In the genomic region with DNA sequence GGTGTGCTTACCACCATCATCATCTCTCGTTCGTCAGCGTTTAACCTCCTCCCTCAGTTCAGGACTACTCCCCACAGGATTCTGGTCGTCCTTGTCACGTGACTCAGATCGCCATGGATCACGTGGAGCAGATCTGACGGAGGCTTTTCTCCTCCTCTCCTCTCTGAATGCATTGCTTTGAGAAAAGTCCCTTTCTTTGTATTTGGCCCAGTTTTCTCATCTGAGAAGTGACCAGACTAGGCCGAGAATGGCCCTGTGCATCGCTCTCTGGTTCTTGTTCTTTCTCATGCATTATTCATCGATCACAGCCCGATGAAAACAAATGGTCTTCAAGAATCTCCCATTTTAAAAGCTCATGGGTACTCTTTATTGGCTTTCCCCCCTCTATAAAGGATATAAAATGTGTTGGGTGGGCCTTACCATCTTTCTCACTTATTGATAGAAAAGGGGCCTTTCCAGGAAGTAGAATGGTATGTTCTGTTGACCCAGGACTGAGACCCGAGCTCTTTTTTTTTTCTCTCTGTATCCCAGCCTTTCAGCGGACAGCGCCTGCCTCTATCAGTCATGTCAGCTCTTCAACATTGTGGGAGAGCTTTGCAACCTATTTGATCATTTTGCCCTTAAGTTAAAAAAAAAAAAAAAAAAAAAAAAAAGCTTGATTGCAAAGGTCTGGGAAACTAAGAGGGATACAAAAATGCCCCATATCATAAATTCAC, we compare ENCODE assay signal across 14 mouse cellular contexts. TPM values are rescaled to one million over a fixed set of nuclear protein-coding genes. Genes with fewer than 3 reads are reported as not detected.
DNase-seq lines count a peak whose midpoint lies in the region; ATAC-seq and TF ChIP-seq lines count a peak whose summit lies in the region.
"Had no signal": no experiment of that assay in that cellular context is flagged by ENCODE, and none has a peak within 500 bp of the region (broad histone marks: within the 10 kb centered on the region; RNA-seq: fewer than 3 reads in every experiment).

No protein-coding gene starts in this region.

- H3K4me2 ChIP-seq in kidney, embryonic 14.5 days (replicated peaks; ENCODE audit: low read depth, low read length), result no peak overlapping the region
- no peak overlapping the region for H3K4me2 ChIP-seq in midbrain, embryonic 12.5 days (replicated peaks)
- H3K4me2 ChIP-seq: limb, embryonic 15.5 days had no signal

- H3K9me3 ChIP-seq in kidney, embryonic 14.5 days (ENCODE audit: control insufficient read depth, low read length), result no peaks in the 10 kb centered on the region
- no peaks in the 10 kb centered on the region for H3K9me3 ChIP-seq in ES-E14 (ENCODE audit: control insufficient read depth, insufficient read depth, low read depth, low read length)
- H3K9me3 ChIP-seq in midbrain, embryonic 12.5 days, result no peaks in the 10 kb centered on the region
- H3K9me3 ChIP-seq: limb, embryonic 15.5 days had no signal

- peak overlapping the region; percentile 87 for H3K27ac ChIP-seq in kidney, embryonic 14.5 days (ENCODE audit: low read depth, low read length)
- no peak overlapping the region for H3K27ac ChIP-seq in ES-E14 (ENCODE audit: insufficient read depth, low read depth, low read length, poor library complexity, severe bottlenecking)
- peak overlapping the region; percentile 70 for H3K27ac ChIP-seq in midbrain, embryonic 12.5 days (replicated peaks)
- H3K27ac ChIP-seq: gastrocnemius, adult 2 months had no signal

- TF ChIP-seq POLR2A in brain, embryonic 14.5 days (IDR thresholded peaks at IDR 0.05; ENCODE audit: borderline replicate concordance, extremely low read depth, insufficient read depth, insufficient read length, poor library complexity, severe bottlenecking), result no peak

- peaks cover 25% of the 10 kb centered on the region for H3K4me1 ChIP-seq in kidney, embryonic 14.5 days (ENCODE audit: control insufficient read depth, insufficient read depth, low read length)
- no peaks in the 10 kb centered on the region for H3K4me1 ChIP-seq in ES-E14 (ENCODE audit: control insufficient read depth in 2 of 2, insufficient read depth in 2 of 2, low read length in 2 of 2, poor library complexity in 1 of 2)
- H3K4me1 ChIP-seq in midbrain, embryonic 12.5 days, result peaks cover 36% of the 10 kb centered on the region

- 67% methylated on average over 15 of the region's 15 CpGs for WGBS in kidney, embryonic 14.5 days
- WGBS in midbrain, embryonic 12.5 days, result 57% methylated on average over 15 of the region's 15 CpGs

- no peak overlapping the region for H3K9ac ChIP-seq in kidney, embryonic 14.5 days (ENCODE audit: low read depth, low read length)
- H3K9ac ChIP-seq in ES-E14 (ENCODE audit: insufficient read depth, low read depth, low read length, poor library complexity, severe bottlenecking), result no peak overlapping the region
- no peak overlapping the region for H3K9ac ChIP-seq in midbrain, embryonic 12.5 days (replicated peaks)
- H3K9ac ChIP-seq: limb, embryonic 15.5 days had no signal

- no peak for DNase-seq in kidney, postnatal 36 days
- no peak for DNase-seq in ES-E14 (ENCODE audit: low read depth, low spot score)
- DNase-seq in brain, embryonic 14.5 days (ENCODE audit: low read depth), result peak; percentile 49
- no peak for DNase-seq in gastrocnemius, postnatal 10 days
- no peak for DNase-seq in gastrocnemius, adult 8-10 months (ENCODE audit: low spot score in 2 of 2)
- DNase-seq: cerebellum, postnatal 10 days; gastrocnemius, adult 2 months had no signal

- H3K36me3 ChIP-seq in kidney, embryonic 14.5 days (ENCODE audit: control insufficient read depth, insufficient read depth, low read length), result no peaks in the 10 kb centered on the region
- no peaks in the 10 kb centered on the region for H3K36me3 ChIP-seq in ES-E14 (ENCODE audit: control insufficient read depth, insufficient read depth, low read length, poor library complexity, severe bottlenecking)
- H3K36me3 ChIP-seq in midbrain, embryonic 12.5 days, result no peaks in the 10 kb centered on the region
- H3K36me3 ChIP-seq: limb, embryonic 15.5 days had no signal

- in situ Hi-C loops in ES-E14 (cut with MboI; ENCODE audit: low sequenced_read_pairs in 2 of 2, unreplicated experiment in 2 of 2), result no loop called here

- H3K4me3 ChIP-seq in kidney, embryonic 14.5 days (ENCODE audit: low read length), result no peak overlapping the region
- no peak overlapping the region for H3K4me3 ChIP-seq in ES-E14 (ENCODE audit: insufficient read depth in 1 of 2, low read depth in 1 of 2, low read length in 2 of 2, poor library complexity in 1 of 2, severe bottlenecking in 1 of 2)
- H3K4me3 ChIP-seq in midbrain, embryonic 12.5 days, result no peak overlapping the region
- H3K4me3 ChIP-seq: gastrocnemius, adult 2 months; limb, embryonic 15.5 days had no signal

- no peaks in the 10 kb centered on the region for H3K27me3 ChIP-seq in kidney, embryonic 14.5 days (ENCODE audit: control insufficient read depth, insufficient read depth, low read length)
- no peaks in the 10 kb centered on the region for H3K27me3 ChIP-seq in midbrain, embryonic 12.5 days
- H3K27me3 ChIP-seq: limb, embryonic 15.5 days had no signal

- no peak for TF ChIP-seq CTCF in brain, embryonic 14.5 days (IDR thresholded peaks at IDR 0.05; ENCODE audit: borderline replicate concordance, extremely low read depth, insufficient read depth, insufficient read length)

- ATAC-seq in kidney, embryonic 14.5 days (ENCODE audit: low FRiP score, low TSS enrichment), result peak; percentile 5
- ATAC-seq in midbrain, embryonic 12.5 days (ENCODE audit: low FRiP score, low read depth), result peak; percentile 24; the same call in 1 of the 2 replicates

TF ChIP-seq in ES-E14, 5 proteins besides CTCF, POLR2A, EP300 and RAD21:
- no peak for TF ChIP-seq HCFC1 (IDR thresholded peaks at IDR 0.05; ENCODE audit: borderline replicate concordance, insufficient read depth, low read length)
- no peak for TF ChIP-seq MAFK (IDR thresholded peaks at IDR 0.05; ENCODE audit: insufficient read depth, low read depth, low read length)
- 0 out of 2 replicates have a peak, but pooled peaks have one; percentile 27 for TF ChIP-seq ZNF384 (IDR thresholded peaks at IDR 0.05; ENCODE audit: low read depth, low read length)
- TF ChIP-seq CHD2 (IDR thresholded peaks at IDR 0.05; ENCODE audit: low read depth, low read length), result no peak

RNA-seq across cellular contexts. Expression of gene Gm815, which starts 20.5 kb away (rescaled TPM):
- polyA plus RNA-seq in kidney, embryonic 14.5 days (2014; fragmentation: Nextera tagmentation; extraction: Ambion mirVana), result not detected in 2 replicates
- total RNA-seq in ES-E14 (2012; rRNA removed), result not detected in 2 replicates
- polyA plus RNA-seq in brain, embryonic 14.5 days (2012; rRNA removed), result not detected in 2 replicates
- polyA plus RNA-seq in midbrain, embryonic 12.5 days (2016; fragmentation: Nextera tagmentation; extraction: Ambion mirVana), result not detected in 2 replicates
- not detected for total RNA-seq in gastrocnemius, postnatal 10 days (2021)
- not detected for total RNA-seq in gastrocnemius, adult 8-10 months (2022)
- total RNA-seq: adrenal gland, adult 18-20 months; gastrocnemius, adult 2 months; left cerebral cortex, adult 18-20 months; monocyte, adult 5-6 weeks had no signal
- polyA plus RNA-seq: heart, embryonic 14.5 days; limb, embryonic 15.5 days had no signal
